Mouse (Mus musculus) liver, adult 2 months (tissue): ENCODE measurements around the gene Magi2. TPM values are rescaled to one million over a fixed set of nuclear protein-coding genes. Genes with fewer than 3 reads are reported as not detected.

Source experiments
- DNase-seq: peaks from one replicate; pipeline ENCODE4 v3.0.0-alpha.2; 2011; ENCODE audit warnings: low read depth, low spot score; ENCODE audit errors: extremely low read depth
- H3K27ac ChIP-seq: fragments of 200-500 bp; replicated peaks from 2 replicates; pipeline ENCODE4 v1.5.1; 2012; ENCODE audit warnings: low read depth, mild to moderate bottlenecking, control low read depth, inconsistent platforms, low read length; ENCODE audit not compliant: insufficient read depth
- H3K27me3 ChIP-seq: fragments of 200-500 bp; 2 replicates; pipeline ENCODE4 v1.6.1; 2012; ENCODE audit warnings: mild to moderate bottlenecking, moderate library complexity, low read length, inconsistent platforms; ENCODE audit not compliant: control insufficient read depth, insufficient read depth
- H3K36me3 ChIP-seq: fragments of 200-500 bp; 2 replicates; pipeline ENCODE4 v1.6.1; 2012; ENCODE audit warnings: low read length, inconsistent platforms; ENCODE audit not compliant: control insufficient read depth, insufficient read depth
- H3K4me1 ChIP-seq: fragments of 200-500 bp; 2 replicates; pipeline ENCODE4 v1.6.1; 2011; ENCODE audit warnings: low read length; ENCODE audit not compliant: control insufficient read depth, insufficient read depth
- H3K4me3 ChIP-seq: fragments of 200-500 bp; 2 replicates; pipeline ENCODE4 v1.5.1; 2011; ENCODE audit warnings: low read depth, mild to moderate bottlenecking, control low read depth, low read length, moderate library complexity; ENCODE audit not compliant: insufficient read depth
- H3K79me2 ChIP-seq: fragments of 200-500 bp; 2 replicates; pipeline ENCODE4 v1.6.1; 2012; ENCODE audit warnings: inconsistent platforms, mild to moderate bottlenecking, low read length, moderate library complexity; ENCODE audit not compliant: control insufficient read depth, insufficient read depth
- H3K9ac ChIP-seq: fragments of 200-500 bp; 2 replicates; pipeline ENCODE4 v1.6.1; 2012; ENCODE audit warnings: low read depth, mild to moderate bottlenecking, control low read depth, inconsistent platforms, low read length
- CTCF ChIP-seq: fragments of 200-500 bp; IDR thresholded peaks from 2 replicates; pipeline ENCODE4 v1.5.1; 2011; ENCODE audit warnings: low read depth, low read length, control low read depth
- POLR2A ChIP-seq: fragments of 200-500 bp; IDR thresholded peaks from 2 replicates; pipeline ENCODE4 v1.6.1; 2011; ENCODE audit warnings: low read length, control low read depth; ENCODE audit not compliant: insufficient read depth; ENCODE audit errors: extremely low read depth
- WGBS: fragments of 180-500 bp; shearing (Covaris S2); methylation state at CpG from one replicate; pipeline ENCODE4 v1.1.7; 2018; 5-methylcytosine and 5-hydroxymethylcytosine counted together
- polyA plus RNA-seq: library from polyadenylated mRNA; depleted of rRNA; stranded (reverse); fragments of >200 nt; gene quantifications from 2 replicates; pipeline ENCODE4 v1.2.3, GENCODE M21; 2012
- total RNA-seq: library from RNA; depleted of rRNA; stranded (reverse); fragments of >200 nt; gene quantifications from 2 replicates; pipeline ENCODE4 v1.2.3, GENCODE M21; 2014

Magi2 gene
- total and polyA plus RNA-seq, 2 experiments: 0.06 to 0.18 TPM

GRCm38 (mm10) chr5:20140662-20141444 lies 914.0 kb downstream of the Magi2 start:
- WGBS: 86% methylated on average over 10 of the region's 10 CpGs
- DNase-seq: no peak
- no peaks in the 10 kb centered on the region for H3K36me3 ChIP-seq
- no peaks in the 10 kb centered on the region for H3K79me2 ChIP-seq
- H3K9ac ChIP-seq: no peak overlapping the region
- H3K27me3 ChIP-seq: no peaks in the 10 kb centered on the region
- no peak overlapping the region for H3K27ac ChIP-seq
- TF ChIP-seq CTCF (no peak), POLR2A (no peak)
- H3K4me1 ChIP-seq: no peaks in the 10 kb centered on the region
- H3K4me3 ChIP-seq: no peak overlapping the region

GRCm38 (mm10) chr5:20153359-20154125 lies 926.7 kb downstream of the Magi2 start:
- Histone ChIP-seq H3K27ac (no peak overlapping the region), H3K36me3 (no peaks in the 10 kb centered on the region), H3K9ac (no peak overlapping the region), H3K4me3 (no peak overlapping the region), H3K27me3 (no peaks in the 10 kb centered on the region), H3K79me2 (no peaks in the 10 kb centered on the region), H3K4me1 (no peaks in the 10 kb centered on the region)
- no peak for DNase-seq
- 53% methylated on average over 3 of the region's 3 CpGs for whole genome bisulfite sequencing
- TF ChIP-seq CTCF (no peak), POLR2A (no peak)

- 60% methylated on average over 5 of the region's 5 CpGs for WGBS
- H3K79me2 ChIP-seq: no peaks in the 10 kb centered on the region
- DNase-seq: no peak
Measured at GRCm38 (mm10) chr5:20196765-20197164, 969.9 kb downstream of the Magi2 start.

GRCm38 (mm10) chr5:20197395-20197794 lies 970.6 kb downstream of the Magi2 start:
- no peak for DNase-seq
- Histone ChIP-seq H3K4me3 (no peak overlapping the region), H3K4me1 (no peaks in the 10 kb centered on the region), H3K9ac (no peak overlapping the region), H3K36me3 (no peaks in the 10 kb centered on the region), H3K79me2 (no peaks in the 10 kb centered on the region), H3K27ac (no peak overlapping the region), H3K27me3 (peaks cover 3% of the 10 kb centered on the region; the same call in 1 of the 2 replicates)
- 43% methylated on average over 9 of the region's 9 CpGs for WGBS
- TF ChIP-seq POLR2A (no peak), CTCF (no peak)

More at GRCm38 (mm10) chr5:20196765-20197164, 969.9 kb downstream of the Magi2 start:
- H3K4me3 ChIP-seq: no peak overlapping the region
- no peaks in the 10 kb centered on the region for H3K36me3 ChIP-seq
- H3K9ac ChIP-seq: no peak overlapping the region
- no peaks in the 10 kb centered on the region for H3K4me1 ChIP-seq
- no peak overlapping the region for H3K27ac ChIP-seq
- H3K27me3 ChIP-seq: peaks cover 3% of the 10 kb centered on the region; the same call in 1 of the 2 replicates
- TF ChIP-seq POLR2A (no peak), CTCF (no peak)

- TF ChIP-seq POLR2A (no peak), CTCF (no peak)
- Histone ChIP-seq H3K27ac (no peak overlapping the region), H3K4me1 (no peaks in the 10 kb centered on the region), H3K27me3 (peaks cover 3% of the 10 kb centered on the region; the same call in 1 of the 2 replicates), H3K79me2 (no peaks in the 10 kb centered on the region), H3K36me3 (no peaks in the 10 kb centered on the region), H3K9ac (no peak overlapping the region), H3K4me3 (no peak overlapping the region)
- DNase-seq: no peak
- WGBS: 76% methylated on average over 1 of the region's 1 CpGs
Measured at GRCm38 (mm10) chr5:20201348-20201747, 974.5 kb downstream of the Magi2 start.

GRCm38 (mm10) chr5:20208110-20208509 lies 981.3 kb downstream of the Magi2 start:
- no peaks in the 10 kb centered on the region for H3K4me1 ChIP-seq
- no peak for DNase-seq
- H3K36me3 ChIP-seq: no peaks in the 10 kb centered on the region
- 89% methylated on average over 2 of the region's 2 CpGs for WGBS
- H3K27me3 ChIP-seq: no peaks in the 10 kb centered on the region
- no peaks in the 10 kb centered on the region for H3K79me2 ChIP-seq
- no peak overlapping the region for H3K9ac ChIP-seq
- no peak overlapping the region for H3K4me3 ChIP-seq
- TF ChIP-seq POLR2A (no peak), CTCF (no peak)
- H3K27ac ChIP-seq: no peak overlapping the region
